Mouse (Mus musculus): Measurements from ENCODE around the gene Gm28043. TPM values are rescaled to one million over a fixed set of nuclear protein-coding genes. Genes with fewer than 3 reads are reported as not detected.

Gm28043 gene
- total and polyA plus RNA-seq, 3 experiments: 3.6 to 4.2 (median 3.7) TPM

GRCm38 (mm10) chr17:29668051-29668986 is 53.6 kb downstream of the Gm28043 start:
- no peaks in the 10 kb centered on the region for H3K27me3 ChIP-seq (replicated peaks)
- in situ Hi-C loops (cut with MboI; ENCODE audit: low pct_ligation_motif_present, low pct_unique_long_range_greater_than_20kb, low sequenced_read_pairs) (no loop called here), dilution Hi-C loops (cut with MboI; ENCODE audit: extremely low pct_ligation_motif_present, extremely low pct_unique_long_range_greater_than_20kb, low sequenced_read_pairs) (no loop called here)
- peaks cover 2 to 49% of the 10 kb centered on the region in 2 experiments for H3K4me1 ChIP-seq (ENCODE audit: control insufficient read depth in 1 of 2, insufficient read depth in 2 of 2)
- no peaks in the 10 kb centered on the region for H3K9me3 ChIP-seq (replicated peaks; ENCODE audit: low read length)
- peaks cover 48 to 89% of the 10 kb centered on the region in 2 experiments for H3K36me3 ChIP-seq (replicated peaks in 1 of 2; ENCODE audit: control insufficient read depth in 1 of 2, insufficient read depth in 1 of 2, low read length in 1 of 2)
- H3K79me2 ChIP-seq (replicated peaks; ENCODE audit: control insufficient read depth, extremely low read depth, insufficient read depth, poor library complexity, severe bottlenecking): peaks cover 37% of the 10 kb centered on the region
- TF ChIP-seq CHD2 (IDR thresholded peaks at IDR 0.05; ENCODE audit: low read length) (no peak), TBP (conservative IDR thresholded peaks at IDR 0.05; ENCODE audit: low read depth, low read length) (no peak), POLR2A (IDR thresholded peaks at IDR 0.05; ENCODE audit: low read depth, low read length) (no peak), RAD21 (IDR thresholded peaks at IDR 0.05; ENCODE audit: low read depth, low read length) (no peak), MEF2A (IDR thresholded peaks at IDR 0.05; ENCODE audit: borderline replicate concordance, low read depth, low read length) (no peak), UBTF (IDR thresholded peaks at IDR 0.05; ENCODE audit: low read depth, low read length) (no peak)
- no peak overlapping the region for H3K27ac ChIP-seq (ENCODE audit: insufficient read depth, low read depth)
- no peak for DNase-seq (ENCODE audit: extremely low read depth)
- H3K4me2 ChIP-seq (ENCODE audit: insufficient read depth, low read depth, poor library complexity, severe bottlenecking): no peak overlapping the region
- no peak overlapping the region for H3K9ac ChIP-seq (ENCODE audit: insufficient read depth, low read depth)
- no peak overlapping the region for H3K4me3 ChIP-seq (replicated peaks in 1 of 3; ENCODE audit: low read depth in 2 of 3, low read length in 2 of 3, poor library complexity in 1 of 3)

- Histone ChIP-seq H3K36me3 (replicated peaks in 1 of 2; ENCODE audit: control insufficient read depth in 1 of 2, insufficient read depth in 1 of 2, low read length in 1 of 2) (peaks cover 53 to 90% of the 10 kb centered on the region in 2 experiments), H3K9me3 (replicated peaks; ENCODE audit: low read length) (no peaks in the 10 kb centered on the region), H3K4me1 (ENCODE audit: control insufficient read depth in 1 of 2, insufficient read depth in 2 of 2) (peaks cover 2 to 49% of the 10 kb centered on the region in 2 experiments), H3K4me3 (replicated peaks in 1 of 3; ENCODE audit: low read depth in 2 of 3, low read length in 2 of 3, poor library complexity in 1 of 3) (no peak overlapping the region), H3K4me2 (ENCODE audit: insufficient read depth, low read depth, poor library complexity, severe bottlenecking) (no peak overlapping the region), H3K9ac (ENCODE audit: insufficient read depth, low read depth) (no peak overlapping the region), H3K27me3 (replicated peaks) (no peaks in the 10 kb centered on the region), H3K27ac (ENCODE audit: insufficient read depth, low read depth) (no peak overlapping the region), H3K79me2 (replicated peaks; ENCODE audit: control insufficient read depth, extremely low read depth, insufficient read depth, poor library complexity, severe bottlenecking) (peaks cover 37% of the 10 kb centered on the region)
- dilution Hi-C loops (cut with MboI; ENCODE audit: extremely low pct_ligation_motif_present, extremely low pct_unique_long_range_greater_than_20kb, low sequenced_read_pairs) (no loop called here), in situ Hi-C loops (cut with MboI; ENCODE audit: low pct_ligation_motif_present, low pct_unique_long_range_greater_than_20kb, low sequenced_read_pairs) (no loop called here)
- DNase-seq (ENCODE audit: extremely low read depth): no peak
- TF ChIP-seq NELFE (IDR thresholded peaks at IDR 0.05; ENCODE audit: low read depth, low read length) (no peak), RCOR1 (conservative IDR thresholded peaks at IDR 0.05; ENCODE audit: low read depth, low read length) (no peak), MAZ (IDR thresholded peaks at IDR 0.05; ENCODE audit: low read depth, low read length) (no peak), SIN3A (IDR thresholded peaks at IDR 0.05; ENCODE audit: low read length) (no peak), MAX (IDR thresholded peaks at IDR 0.05; ENCODE audit: low read length) (no peak), CTCF (conservative IDR thresholded peaks at IDR 0.05 in 1 of 2, IDR thresholded peaks at IDR 0.05 in 1 of 2; ENCODE audit: low read depth in 2 of 2, low read length in 2 of 2) (no peak), ZNF384 (IDR thresholded peaks at IDR 0.05; ENCODE audit: low read depth, low read length) (no peak), MYC (IDR thresholded peaks at IDR 0.05; ENCODE audit: low read depth, low read length) (no peak), MAFK (IDR thresholded peaks at IDR 0.05; ENCODE audit: insufficient replicate concordance, low read length) (no peak), HCFC1 (IDR thresholded peaks at IDR 0.05; ENCODE audit: low read depth, low read length) (no peak), JUND (conservative IDR thresholded peaks at IDR 0.05; ENCODE audit: low read depth, low read length) (no peak), BHLHE40 (IDR thresholded peaks at IDR 0.05; ENCODE audit: low read depth, low read length) (no peak), SMC3 (IDR thresholded peaks at IDR 0.05; ENCODE audit: low read depth, low read length) (no peak), CHD1 (IDR thresholded peaks at IDR 0.05; ENCODE audit: low read depth, low read length) (no peak), TBP (conservative IDR thresholded peaks at IDR 0.05; ENCODE audit: low read depth, low read length) (no peak), PAX5 (IDR thresholded peaks at IDR 0.05; ENCODE audit: low read length) (no peak), NRF1 (IDR thresholded peaks at IDR 0.05; ENCODE audit: low read depth, low read length) (no peak), MXI1 (IDR thresholded peaks at IDR 0.05; ENCODE audit: low read depth, low read length) (no peak), POLR2AphosphoS2 (IDR thresholded peaks at IDR 0.05; ENCODE audit: low read depth, low read length) (no peak), ELF1 (IDR thresholded peaks at IDR 0.05; ENCODE audit: low read depth, low read length) (no peak)
These were observed 54.4 kb downstream of the Gm28043 start for GRCm38 (mm10) chr17:29669030-29669429.
